Mouse (Mus musculus): ENCODE measurements around the gene Gpr45.

The Gpr45 gene

GRCm38 (mm10) chr1:43046990-43047389 is 94.3 kb downstream of the Gpr45 start:
- no peak for DNase-seq (ENCODE audit: extremely low spot score, low read depth, low spot score)

GRCm38 (mm10) chr1:43047811-43048210 is 95.1 kb downstream of the Gpr45 start:
- no peak for DNase-seq (ENCODE audit: extremely low spot score, low read depth, low spot score)

GRCm38 (mm10) chr1:43051903-43052302 is 99.2 kb downstream of the Gpr45 start:
- DNase-seq (ENCODE audit: extremely low spot score, low read depth, low spot score): no peak

- peak; percentile 37 for DNase-seq (ENCODE audit: extremely low spot score, low read depth, low spot score)
Measured at GRCm38 (mm10) chr1:43065615-43066310, 113.1 kb downstream of the Gpr45 start.

- no peak for DNase-seq (ENCODE audit: extremely low spot score, low read depth, low spot score)
Measured at GRCm38 (mm10) chr1:43066573-43066972, 113.9 kb downstream of the Gpr45 start.

- DNase-seq (ENCODE audit: extremely low spot score, low read depth, low spot score): no peak
Measured at GRCm38 (mm10) chr1:43067551-43067950, 114.9 kb downstream of the Gpr45 start.

- DNase-seq (ENCODE audit: extremely low spot score, low read depth, low spot score): no peak
Measured at GRCm38 (mm10) chr1:43070726-43071125, 118.1 kb downstream of the Gpr45 start.

GRCm38 (mm10) chr1:43072028-43072427 is 119.4 kb downstream of the Gpr45 start:
- DNase-seq (ENCODE audit: extremely low spot score, low read depth, low spot score): no peak

- no peak for DNase-seq (ENCODE audit: extremely low spot score, low read depth, low spot score)
Measured at GRCm38 (mm10) chr1:43072561-43072960, 119.9 kb downstream of the Gpr45 start.

- no peak for DNase-seq (ENCODE audit: extremely low spot score, low read depth, low spot score)
Measured at GRCm38 (mm10) chr1:43074791-43075190, 122.1 kb downstream of the Gpr45 start.

- DNase-seq (ENCODE audit: extremely low spot score, low read depth, low spot score): no peak
Measured at GRCm38 (mm10) chr1:43078124-43078523, 125.5 kb downstream of the Gpr45 start.

GRCm38 (mm10) chr1:43082946-43083345 is 130.3 kb downstream of the Gpr45 start:
- DNase-seq (ENCODE audit: extremely low spot score, low read depth, low spot score): no peak

All from hindlimb bud, embryonic 11.5 days (tissue).